Mouse (Mus musculus): ENCODE data around the gene Prkab1. TPM values are rescaled to one million over a fixed set of nuclear protein-coding genes. Genes with fewer than 3 reads are reported as not detected.

Prkab1 gene
- polyA plus RNA-seq, 1 experiment from 2014 or later = 61.0 TPM

DNA sequence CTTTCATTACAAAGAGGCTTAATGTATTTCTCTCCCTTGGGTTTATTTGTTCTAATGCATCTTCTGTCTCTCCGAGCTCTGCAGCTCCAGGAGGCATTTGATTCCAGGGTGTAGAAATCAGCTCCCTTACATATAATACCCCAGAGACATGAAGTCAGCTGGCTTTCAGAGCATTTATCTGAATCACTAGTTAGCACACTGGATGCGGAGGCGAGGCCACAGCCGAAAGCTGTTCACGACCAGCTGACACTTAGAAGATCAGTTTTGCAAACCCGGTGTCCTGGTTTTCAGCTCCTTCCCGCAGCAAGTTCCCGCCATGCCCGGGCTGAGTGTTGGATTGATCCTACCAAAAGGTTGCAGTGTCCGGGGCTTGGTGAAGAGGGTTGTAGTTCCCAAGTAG, 20.0 kb downstream of the Prkab1 start:
- Histone ChIP-seq H3K36me3 (ENCODE audit: control insufficient read depth, insufficient read depth, low read length) (no peaks in the 10 kb centered on the region), H3K9me3 (ENCODE audit: control insufficient read depth, low read length) (no peaks in the 10 kb centered on the region), H3K27ac (ENCODE audit: low read depth, low read length) (no peak overlapping the region), H3K9ac (ENCODE audit: low read length) (no peak overlapping the region), H3K4me1 (replicated peaks; ENCODE audit: control insufficient read depth, insufficient read depth, low read length) (no peaks in the 10 kb centered on the region), H3K4me2 (ENCODE audit: low read depth, low read length, severe bottlenecking) (no peak overlapping the region), H3K27me3 (ENCODE audit: control insufficient read depth, insufficient read depth, low read length) (no peaks in the 10 kb centered on the region), H3K4me3 (ENCODE audit: low read depth, low read length) (no peak overlapping the region)
- DNase-seq (ENCODE audit: low spot score) = no peak
- 85% methylated on average over 10 of the region's 10 CpGs for WGBS
- ATAC-seq (replicated peaks; ENCODE audit: low FRiP score) = no peak

- Histone ChIP-seq H3K4me3 (ENCODE audit: low read depth, low read length) (no peak overlapping the region), H3K27me3 (ENCODE audit: control insufficient read depth, insufficient read depth, low read length) (no peaks in the 10 kb centered on the region), H3K9me3 (ENCODE audit: control insufficient read depth, low read length) (no peaks in the 10 kb centered on the region), H3K27ac (ENCODE audit: low read depth, low read length) (no peak overlapping the region), H3K36me3 (ENCODE audit: control insufficient read depth, insufficient read depth, low read length) (no peaks in the 10 kb centered on the region), H3K9ac (ENCODE audit: low read length) (no peak overlapping the region), H3K4me1 (replicated peaks; ENCODE audit: control insufficient read depth, insufficient read depth, low read length) (no peaks in the 10 kb centered on the region), H3K4me2 (ENCODE audit: low read depth, low read length, severe bottlenecking) (no peak overlapping the region)
- WGBS = 41% methylated on average over 13 of the region's 13 CpGs
- no peak for DNase-seq (ENCODE audit: low spot score)
- ATAC-seq (replicated peaks; ENCODE audit: low FRiP score) = no peak
Observed at GRCm38 (mm10) chr5:116003825-116004224, 20.5 kb downstream of the Prkab1 start.

GRCm38 (mm10) chr5:116003154-116003553, 21.2 kb downstream of the Prkab1 start:
- no peaks in the 10 kb centered on the region for H3K36me3 ChIP-seq (ENCODE audit: control insufficient read depth, insufficient read depth, low read length)
- ATAC-seq (replicated peaks; ENCODE audit: low FRiP score) = no peak
- WGBS = 86% methylated on average over 8 of the region's 8 CpGs
- no peak overlapping the region for H3K27ac ChIP-seq (ENCODE audit: low read depth, low read length)
- no peaks in the 10 kb centered on the region for H3K9me3 ChIP-seq (ENCODE audit: control insufficient read depth, low read length)
- no peak overlapping the region for H3K4me3 ChIP-seq (ENCODE audit: low read depth, low read length)
- DNase-seq (ENCODE audit: low spot score) = no peak
- no peaks in the 10 kb centered on the region for H3K27me3 ChIP-seq (ENCODE audit: control insufficient read depth, insufficient read depth, low read length)
- H3K9ac ChIP-seq (ENCODE audit: low read length) = no peak overlapping the region
- H3K4me1 ChIP-seq (replicated peaks; ENCODE audit: control insufficient read depth, insufficient read depth, low read length) = no peaks in the 10 kb centered on the region
- H3K4me2 ChIP-seq (ENCODE audit: low read depth, low read length, severe bottlenecking) = no peak overlapping the region

- Histone ChIP-seq H3K27ac (ENCODE audit: low read depth, low read length) (no peak overlapping the region), H3K36me3 (ENCODE audit: control insufficient read depth, insufficient read depth, low read length) (no peaks in the 10 kb centered on the region; the same call in 1 of the 2 replicates), H3K4me1 (replicated peaks; ENCODE audit: control insufficient read depth, insufficient read depth, low read length) (no peaks in the 10 kb centered on the region), H3K9ac (ENCODE audit: low read length) (no peak overlapping the region), H3K9me3 (ENCODE audit: control insufficient read depth, low read length) (no peaks in the 10 kb centered on the region), H3K27me3 (ENCODE audit: control insufficient read depth, insufficient read depth, low read length) (no peaks in the 10 kb centered on the region), H3K4me3 (ENCODE audit: low read depth, low read length) (no peak overlapping the region), H3K4me2 (ENCODE audit: low read depth, low read length, severe bottlenecking) (no peak overlapping the region)
- no peak for DNase-seq (ENCODE audit: low spot score)
- ATAC-seq (replicated peaks; ENCODE audit: low FRiP score) = no peak
- 71% methylated on average over 13 of the region's 13 CpGs for WGBS
Observed at GRCm38 (mm10) chr5:115997376-115997775, 26.9 kb downstream of the Prkab1 start.

- H3K4me3 ChIP-seq (ENCODE audit: low read depth, low read length) = no peak overlapping the region
- no peak for DNase-seq (ENCODE audit: low spot score)
- ATAC-seq (replicated peaks; ENCODE audit: low FRiP score) = no peak
- H3K4me1 ChIP-seq (replicated peaks; ENCODE audit: control insufficient read depth, insufficient read depth, low read length) = no peaks in the 10 kb centered on the region
- H3K27ac ChIP-seq (ENCODE audit: low read depth, low read length) = no peak overlapping the region
- H3K9ac ChIP-seq (ENCODE audit: low read length) = no peak overlapping the region
- H3K4me2 ChIP-seq (ENCODE audit: low read depth, low read length, severe bottlenecking) = no peak overlapping the region
- 90% methylated on average over 15 of the region's 15 CpGs for WGBS
- H3K36me3 ChIP-seq (ENCODE audit: control insufficient read depth, insufficient read depth, low read length) = peaks cover 11% of the 10 kb centered on the region
- no peaks in the 10 kb centered on the region for H3K27me3 ChIP-seq (ENCODE audit: control insufficient read depth, insufficient read depth, low read length)
- no peaks in the 10 kb centered on the region for H3K9me3 ChIP-seq (ENCODE audit: control insufficient read depth, low read length)
Observed at GRCm38 (mm10) chr5:115994101-115994500, 30.2 kb downstream of the Prkab1 start.

DNA sequence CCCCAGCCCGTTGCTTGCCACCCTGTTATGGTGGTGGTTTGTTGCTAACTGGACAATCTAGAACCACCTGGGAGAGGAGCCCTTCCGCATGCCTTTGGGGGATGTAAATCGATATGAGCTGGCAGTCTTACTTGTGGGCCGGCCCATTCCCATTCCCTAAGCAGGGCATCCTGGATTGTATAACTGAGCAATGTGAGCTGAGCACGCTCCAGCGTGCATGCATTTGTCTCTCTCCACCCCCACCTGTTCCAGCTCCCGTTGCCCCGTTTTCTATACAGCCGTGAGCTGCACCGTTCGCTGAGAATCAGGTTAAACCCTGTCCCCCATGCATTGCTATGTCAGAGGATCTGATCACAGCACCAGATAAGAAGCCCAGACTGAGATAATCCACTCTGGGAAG, 32.6 kb downstream of the Prkab1 start:
- ATAC-seq (replicated peaks; ENCODE audit: low FRiP score) (no peak), DNase-seq (ENCODE audit: low spot score) (no peak)
- no peaks in the 10 kb centered on the region for H3K9me3 ChIP-seq (ENCODE audit: control insufficient read depth, low read length)
- H3K4me3 ChIP-seq (ENCODE audit: low read depth, low read length) = no peak overlapping the region
- no peak overlapping the region for H3K4me2 ChIP-seq (ENCODE audit: low read depth, low read length, severe bottlenecking)
- H3K27ac ChIP-seq (ENCODE audit: low read depth, low read length) = no peak overlapping the region
- no peaks in the 10 kb centered on the region for H3K27me3 ChIP-seq (ENCODE audit: control insufficient read depth, insufficient read depth, low read length)
- peaks cover 11% of the 10 kb centered on the region for H3K36me3 ChIP-seq (ENCODE audit: control insufficient read depth, insufficient read depth, low read length)
- no peaks in the 10 kb centered on the region for H3K4me1 ChIP-seq (replicated peaks; ENCODE audit: control insufficient read depth, insufficient read depth, low read length)
- WGBS = 94% methylated on average over 11 of the region's 11 CpGs
- H3K9ac ChIP-seq (ENCODE audit: low read length) = no peak overlapping the region

- DNase-seq (ENCODE audit: low spot score) (no peak), ATAC-seq (replicated peaks; ENCODE audit: low FRiP score) (no peak)
- Histone ChIP-seq H3K9me3 (ENCODE audit: control insufficient read depth, low read length) (no peaks in the 10 kb centered on the region), H3K9ac (ENCODE audit: low read length) (no peak overlapping the region), H3K27ac (ENCODE audit: low read depth, low read length) (no peak overlapping the region), H3K4me2 (ENCODE audit: low read depth, low read length, severe bottlenecking) (no peak overlapping the region), H3K27me3 (ENCODE audit: control insufficient read depth, insufficient read depth, low read length) (no peaks in the 10 kb centered on the region), H3K36me3 (ENCODE audit: control insufficient read depth, insufficient read depth, low read length) (peaks cover 11% of the 10 kb centered on the region), H3K4me1 (replicated peaks; ENCODE audit: control insufficient read depth, insufficient read depth, low read length) (no peaks in the 10 kb centered on the region), H3K4me3 (ENCODE audit: low read depth, low read length) (no peak overlapping the region)
- 90% methylated on average over 12 of the region's 12 CpGs for WGBS
Observed at GRCm38 (mm10) chr5:115987284-115987683, 37.0 kb downstream of the Prkab1 start.

DNA sequence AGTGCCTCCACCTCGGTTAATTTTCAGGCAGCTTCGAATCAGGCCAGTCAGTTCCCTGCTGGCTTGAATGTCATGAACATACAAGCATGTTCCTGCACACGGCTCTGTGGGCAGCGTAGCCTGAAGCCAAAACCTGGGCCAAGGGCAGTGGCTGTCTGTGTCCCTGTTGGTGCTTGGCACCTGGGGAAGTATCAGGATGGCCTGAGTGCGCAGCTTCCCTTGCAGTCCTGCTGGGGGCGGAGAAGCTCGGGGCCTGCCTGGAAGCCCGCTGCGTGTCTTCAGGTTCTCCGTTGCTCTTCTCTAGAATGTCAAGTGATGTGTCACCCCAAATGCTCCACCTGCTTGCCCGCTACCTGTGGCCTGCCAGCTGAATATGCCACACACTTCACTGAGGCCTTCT, 39.2 kb downstream of the Prkab1 start:
- Histone ChIP-seq H3K9me3 (ENCODE audit: control insufficient read depth, low read length) (no peaks in the 10 kb centered on the region), H3K27ac (ENCODE audit: low read depth, low read length) (no peak overlapping the region), H3K4me1 (replicated peaks; ENCODE audit: control insufficient read depth, insufficient read depth, low read length) (no peaks in the 10 kb centered on the region), H3K36me3 (ENCODE audit: control insufficient read depth, insufficient read depth, low read length) (peaks cover 9% of the 10 kb centered on the region), H3K4me2 (ENCODE audit: low read depth, low read length, severe bottlenecking) (no peak overlapping the region), H3K27me3 (ENCODE audit: control insufficient read depth, insufficient read depth, low read length) (no peaks in the 10 kb centered on the region), H3K9ac (ENCODE audit: low read length) (no peak overlapping the region), H3K4me3 (ENCODE audit: low read depth, low read length) (no peak overlapping the region)
- DNase-seq (ENCODE audit: low spot score) (no peak), ATAC-seq (replicated peaks; ENCODE audit: low FRiP score) (no peak)
- WGBS = 93% methylated on average over 11 of the region's 11 CpGs

DNA sequence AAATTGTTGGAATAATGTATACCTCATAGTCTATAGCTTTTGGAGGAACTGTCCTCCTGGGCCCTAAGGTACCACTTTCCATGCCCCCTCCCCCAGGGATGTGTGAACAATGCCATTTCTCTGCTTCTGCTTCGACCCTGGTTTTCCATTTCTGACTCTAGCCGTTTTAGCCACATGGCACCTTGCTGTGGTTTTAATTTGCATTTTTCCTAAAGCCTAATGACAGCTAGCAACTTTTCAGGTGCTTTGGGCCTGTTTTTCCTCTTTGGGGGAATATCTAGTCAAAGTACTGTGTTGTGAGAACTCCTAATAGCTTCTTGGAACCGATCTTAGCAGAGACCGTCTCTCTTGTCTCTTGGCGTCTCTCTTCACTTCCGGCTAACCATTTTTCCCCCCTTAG, 39.9 kb downstream of the Prkab1 start:
- WGBS = 93% methylated on average over 6 of the region's 6 CpGs
- Histone ChIP-seq H3K36me3 (ENCODE audit: control insufficient read depth, insufficient read depth, low read length) (peaks cover 6% of the 10 kb centered on the region; the same call in 1 of the 2 replicates), H3K9ac (ENCODE audit: low read length) (no peak overlapping the region), H3K4me2 (ENCODE audit: low read depth, low read length, severe bottlenecking) (no peak overlapping the region), H3K27me3 (ENCODE audit: control insufficient read depth, insufficient read depth, low read length) (no peaks in the 10 kb centered on the region), H3K9me3 (ENCODE audit: control insufficient read depth, low read length) (no peaks in the 10 kb centered on the region), H3K4me3 (ENCODE audit: low read depth, low read length) (no peak overlapping the region), H3K27ac (ENCODE audit: low read depth, low read length) (no peak overlapping the region), H3K4me1 (replicated peaks; ENCODE audit: control insufficient read depth, insufficient read depth, low read length) (no peaks in the 10 kb centered on the region)
- DNase-seq (ENCODE audit: low spot score) = no peak
- ATAC-seq (replicated peaks; ENCODE audit: low FRiP score) = no peak

Measured in forebrain, embryonic 11.5 days (tissue).